Mouse (Mus musculus) cortical plate, adult 2 months (tissue): ENCODE data around the gene Trip12. TPM values are rescaled to one million over a fixed set of nuclear protein-coding genes. Genes with fewer than 3 reads are reported as not detected.

Experiments
- H3K27ac ChIP-seq: fragments of 200-500 bp; 2 replicates; pipeline ENCODE4 v1.5.1; 2012; ENCODE audit warnings: low read length, control low read depth, inconsistent platforms; ENCODE audit not compliant: insufficient read depth
- H3K4me1 ChIP-seq: fragments of 200-500 bp; 2 replicates; pipeline ENCODE4 v1.6.1; 2011; ENCODE audit warnings: low read length; ENCODE audit not compliant: control insufficient read depth, insufficient read depth
- H3K4me3 ChIP-seq: fragments of 200-500 bp; 2 replicates; pipeline ENCODE4 v1.5.1; 2011; ENCODE audit warnings: mild to moderate bottlenecking, low read length, control low read depth; ENCODE audit not compliant: insufficient read depth
- CTCF ChIP-seq: fragments of 200-500 bp; IDR thresholded peaks from 2 replicates; pipeline ENCODE4 v1.5.1; 2011; ENCODE audit warnings: mild to moderate bottlenecking, control low read depth, low read length; ENCODE audit not compliant: insufficient read depth; ENCODE audit errors: extremely low read depth
- POLR2A ChIP-seq: fragments of 200-500 bp; IDR thresholded peaks from 2 replicates; pipeline ENCODE4 v1.6.1; 2011; ENCODE audit warnings: mild to moderate bottlenecking, low read length, control low read depth; ENCODE audit not compliant: insufficient read depth; ENCODE audit errors: extremely low read depth
- polyA plus RNA-seq: library from polyadenylated mRNA; depleted of rRNA; stranded (reverse); fragments of >200 nt; gene quantifications from 2 replicates; pipeline ENCODE4 v1.2.3, GENCODE M21; 2012

Trip12 gene
- polyA plus RNA-seq, 1 experiment = 78.2 TPM

DNA sequence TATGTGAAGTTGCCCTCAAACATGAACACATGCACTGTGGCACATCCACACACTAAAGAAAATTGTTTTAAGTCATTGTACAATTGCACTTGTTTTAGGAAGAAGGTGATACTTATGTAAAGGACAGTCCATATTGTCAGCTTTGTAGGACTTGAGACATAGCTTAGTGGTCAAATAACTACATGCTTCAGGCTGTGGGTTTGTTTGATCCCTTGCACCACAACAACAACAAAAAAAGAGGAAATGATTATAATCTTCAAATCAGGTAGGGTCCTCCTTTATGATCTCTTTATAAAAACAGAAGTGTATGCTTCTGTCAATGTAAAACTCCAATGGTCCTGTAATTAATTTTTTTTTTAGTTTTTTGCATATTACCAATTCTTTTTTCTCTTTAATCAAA, 41.1 kb downstream of the Trip12 start:
- no peak for TF ChIP-seq POLR2A
- TF ChIP-seq CTCF = no peak
- Histone ChIP-seq H3K4me1 (no peaks in the 10 kb centered on the region), H3K4me3 (no peak overlapping the region), H3K27ac (no peak overlapping the region)

DNA sequence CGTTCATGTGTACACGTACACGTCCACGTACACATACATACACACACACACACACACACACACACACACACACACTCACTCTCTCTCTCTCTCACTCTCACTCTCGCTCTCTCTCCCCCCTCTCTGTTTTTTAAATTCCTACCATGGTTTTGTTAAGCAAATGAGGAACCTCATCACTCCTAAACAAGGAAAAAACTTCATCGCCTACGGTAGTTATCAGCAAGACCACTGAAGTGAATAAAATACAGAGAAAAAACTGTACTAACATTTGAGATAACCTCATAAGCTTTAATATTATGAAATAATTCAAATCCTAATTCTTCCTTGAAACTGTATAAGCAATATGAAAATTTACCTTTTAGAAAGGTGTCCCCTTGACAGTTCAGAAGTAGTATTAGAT, 45.0 kb downstream of the Trip12 start:
- Histone ChIP-seq H3K4me1 (no peaks in the 10 kb centered on the region), H3K4me3 (no peak overlapping the region), H3K27ac (no peak overlapping the region)
- TF ChIP-seq CTCF = no peak
- TF ChIP-seq POLR2A = no peak

DNA sequence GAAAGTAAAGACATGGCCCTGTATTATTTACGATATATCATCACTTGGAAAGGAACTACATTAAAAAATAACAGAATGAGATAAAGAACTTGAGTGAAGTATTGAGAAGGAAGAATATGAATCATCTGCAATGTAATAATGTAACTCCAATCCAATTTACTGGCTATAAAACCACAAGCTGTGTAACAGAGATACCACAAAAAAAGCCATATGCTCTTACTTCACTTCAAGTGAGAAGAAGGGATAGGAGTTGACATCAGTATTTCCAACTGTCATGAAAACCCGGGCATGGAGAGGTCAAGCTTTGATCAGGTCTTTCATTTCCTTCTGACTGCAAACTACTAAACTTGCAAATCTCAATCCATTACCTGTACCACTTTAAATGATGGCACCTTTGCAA, 48.9 kb downstream of the Trip12 start:
- TF ChIP-seq POLR2A (no peak), CTCF (no peak)

DNA sequence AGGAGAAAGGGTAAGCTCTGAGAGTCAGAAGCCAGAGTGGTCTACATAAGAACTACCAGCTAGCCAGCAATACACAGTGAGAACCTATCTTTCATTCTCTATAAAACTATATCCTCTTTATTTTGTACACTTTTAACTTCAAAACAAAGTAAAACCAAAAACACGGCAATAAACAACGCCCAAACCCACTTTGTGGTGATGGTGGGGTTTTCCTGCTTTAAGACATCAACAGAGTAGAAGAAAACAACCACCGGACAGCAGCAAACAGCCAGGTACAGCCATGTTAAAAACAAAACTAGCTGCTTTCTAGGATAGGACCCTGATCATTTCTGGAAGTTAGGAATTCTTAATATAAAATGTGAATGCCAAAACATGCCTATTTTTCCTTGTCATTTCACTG, 59.7 kb downstream of the Trip12 start:
- TF ChIP-seq CTCF (no peak), POLR2A (no peak)
- Histone ChIP-seq H3K27ac (no peak overlapping the region), H3K4me1 (peaks cover 2% of the 10 kb centered on the region; the same call in 1 of the 2 replicates), H3K4me3 (no peak overlapping the region)

More for the DNA sequence above, 48.9 kb downstream of the Trip12 start:
- Histone ChIP-seq H3K4me3 (no peak overlapping the region), H3K4me1 (no peaks in the 10 kb centered on the region), H3K27ac (no peak overlapping the region)

DNA sequence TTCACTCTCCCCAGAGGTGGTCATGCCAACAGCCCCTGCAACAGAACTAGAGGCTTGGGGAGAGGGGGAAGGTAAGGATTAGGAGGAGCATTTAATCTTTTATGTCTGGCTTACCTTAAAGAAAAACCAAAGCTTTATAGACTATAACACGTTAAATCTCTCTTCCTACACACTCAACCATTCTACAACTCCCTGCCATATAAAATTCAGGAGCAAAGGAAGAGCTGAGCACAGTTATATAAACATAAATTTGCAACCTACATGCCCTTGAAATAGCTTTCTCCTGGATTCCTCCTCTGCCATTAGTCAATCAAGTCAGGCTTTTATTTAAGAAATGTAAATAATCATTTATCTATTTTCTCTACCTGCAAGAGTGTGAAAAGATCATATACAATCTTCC, 62.9 kb downstream of the Trip12 start:
- TF ChIP-seq POLR2A (no peak), CTCF (no peak)
- Histone ChIP-seq H3K27ac (no peak overlapping the region), H3K4me3 (no peak overlapping the region), H3K4me1 (peaks cover 2% of the 10 kb centered on the region; the same call in 1 of the 2 replicates)

DNA sequence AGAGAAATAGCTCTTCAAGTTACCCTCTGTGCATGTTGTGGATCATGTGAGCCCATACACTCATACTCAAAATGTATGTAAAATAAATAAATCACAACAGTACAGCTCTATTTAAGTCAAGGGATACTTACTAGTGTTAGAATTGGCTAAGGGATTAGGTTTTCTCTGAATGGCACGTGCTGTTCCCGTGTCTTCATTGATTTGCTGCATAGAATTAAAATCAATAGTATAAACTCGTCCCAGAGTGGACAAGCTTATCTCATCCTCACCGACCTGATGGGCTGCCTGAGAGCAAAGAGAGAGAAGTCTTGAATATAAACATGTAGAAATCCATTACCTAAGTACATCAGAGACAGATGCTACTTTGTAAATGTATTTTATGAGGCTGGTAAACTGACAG, 81.5 kb downstream of the Trip12 start:
- H3K27ac ChIP-seq = no peak overlapping the region
- no peak overlapping the region for H3K4me3 ChIP-seq
- H3K4me1 ChIP-seq = no peaks in the 10 kb centered on the region
- no peak for TF ChIP-seq POLR2A
- TF ChIP-seq CTCF = no peak

DNA sequence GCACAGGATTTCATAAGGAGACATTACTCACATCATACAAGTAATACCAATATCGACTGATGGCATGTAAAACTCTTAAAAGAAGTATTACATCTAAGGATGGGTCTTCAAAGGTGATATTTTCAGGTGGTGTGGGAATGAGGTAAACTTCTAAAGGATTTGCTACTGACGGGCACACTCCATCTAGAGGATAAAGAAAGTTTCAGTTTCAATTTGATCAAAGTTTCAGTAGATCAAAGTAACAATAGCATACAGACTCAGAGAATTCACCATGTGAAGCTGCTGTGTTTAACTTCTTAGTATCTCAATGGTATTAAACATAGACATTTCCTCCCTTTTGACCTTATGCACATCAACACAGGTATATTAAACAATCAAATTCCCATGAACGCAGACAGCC, 98.2 kb downstream of the Trip12 start:
- TF ChIP-seq CTCF (no peak), POLR2A (no peak)
- no peak overlapping the region for H3K27ac ChIP-seq

DNA sequence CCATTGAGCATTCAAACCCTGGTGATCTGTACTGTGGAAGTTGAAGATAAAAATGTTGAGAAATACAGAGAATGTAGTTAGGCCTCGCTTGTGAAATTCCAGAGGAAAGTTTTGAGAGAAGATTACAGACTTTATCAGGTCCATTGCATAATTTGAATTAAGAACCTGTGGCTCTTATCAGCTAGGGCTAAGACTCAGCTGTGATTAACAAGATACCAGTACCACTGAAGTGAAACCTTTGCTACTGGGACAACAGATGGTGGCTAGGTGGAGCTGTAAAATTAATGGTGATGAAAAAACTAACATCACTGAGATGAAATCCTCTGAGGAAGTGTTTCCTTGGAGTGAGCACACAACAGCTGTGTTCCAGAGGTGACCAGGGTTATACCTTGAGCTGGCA, 100.2 kb downstream of the Trip12 start:
- TF ChIP-seq CTCF = no peak
- no peak for TF ChIP-seq POLR2A
- Histone ChIP-seq H3K4me3 (no peak overlapping the region), H3K27ac (no peak overlapping the region), H3K4me1 (no peaks in the 10 kb centered on the region)

More for the DNA sequence above, 98.2 kb downstream of the Trip12 start:
- no peak overlapping the region for H3K4me3 ChIP-seq
- no peaks in the 10 kb centered on the region for H3K4me1 ChIP-seq

DNA sequence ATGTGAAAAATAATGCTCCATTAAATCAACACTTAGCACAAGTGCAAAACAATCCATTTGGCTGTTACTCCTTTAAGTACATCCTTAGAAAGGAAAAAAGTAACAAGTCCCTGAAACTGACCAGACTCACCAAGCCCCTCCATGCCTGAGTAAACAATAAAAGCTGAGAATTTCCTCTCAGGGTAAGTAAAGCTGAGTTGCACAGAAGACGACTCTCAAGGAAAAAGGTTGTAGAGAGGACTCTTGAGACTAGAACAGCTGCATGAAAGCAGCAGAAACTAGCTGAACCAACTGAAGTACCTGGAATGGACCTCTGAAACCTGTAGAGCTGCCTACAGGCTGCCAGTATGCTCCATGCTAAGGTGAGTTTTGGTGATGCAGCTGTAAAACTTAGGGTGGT, 103.2 kb downstream of the Trip12 start:
- TF ChIP-seq CTCF = no peak
- no peak for TF ChIP-seq POLR2A
- H3K4me1 ChIP-seq = no peaks in the 10 kb centered on the region
- H3K27ac ChIP-seq = no peak overlapping the region

DNA sequence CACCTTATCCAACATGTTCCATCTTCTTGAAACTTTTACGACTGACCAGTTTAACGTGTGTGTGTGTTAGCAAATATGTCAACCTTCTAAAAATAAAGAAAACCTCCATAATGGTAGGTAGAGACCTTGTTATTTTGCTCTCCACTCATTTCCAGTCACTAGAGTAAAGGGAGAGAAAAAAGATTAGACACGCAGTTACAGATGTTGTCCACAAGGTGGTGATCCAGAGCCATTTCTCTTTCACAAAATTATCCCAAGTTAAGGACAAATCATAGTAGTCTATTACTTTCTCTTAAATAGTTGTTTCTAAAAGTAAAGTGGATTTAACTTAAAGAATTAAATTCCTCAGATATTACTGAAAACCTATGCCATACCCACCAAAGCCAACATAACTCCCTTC, 106.5 kb downstream of the Trip12 start:
- Histone ChIP-seq H3K4me3 (no peak overlapping the region), H3K27ac (no peak overlapping the region), H3K4me1 (no peaks in the 10 kb centered on the region)
- TF ChIP-seq CTCF (peak; percentile 10; the same call in 1 of the 2 replicates), POLR2A (no peak)

More for the DNA sequence above, 103.2 kb downstream of the Trip12 start:
- H3K4me3 ChIP-seq = no peak overlapping the region
